In genomic region chr12:64076789-64077188, GRCm38 (mm10) we compare ENCODE assay signal across 17 mouse cellular contexts.
"Had no signal": no experiment of that assay in that cellular context is flagged by ENCODE, and none has a peak within 500 bp of the region (broad histone marks: within the 10 kb centered on the region; RNA-seq: fewer than 3 reads in every experiment).

No protein-coding gene starts in this region.

- DNase-seq: kidney, adult 9 months; kidney, postnatal 10 days; lung, adult 2 months; lung, postnatal 10 days; retina, postnatal 1 day; right cerebral cortex, postnatal 4 days; spleen, adult 18-20 months; thymus, postnatal 4 days had no signal

- H3K4me1 ChIP-seq: limb, embryonic 10.5 days; liver, embryonic 15.5 days; megakaryocyte, embryonic 14.5 days; midbrain, embryonic 15.5 days; neural tube, embryonic 12.5 days; stomach, embryonic 15.5 days had no signal

- H3K27ac ChIP-seq: limb, embryonic 10.5 days; liver, embryonic 15.5 days; macrophage; midbrain, embryonic 15.5 days; neural tube, embryonic 12.5 days; stomach, embryonic 15.5 days had no signal

- H3K27me3 ChIP-seq: liver, embryonic 15.5 days; megakaryocyte, embryonic 14.5 days; midbrain, embryonic 15.5 days; neural tube, embryonic 12.5 days; stomach, embryonic 15.5 days had no signal

- H3K9me3 ChIP-seq: limb, embryonic 10.5 days; liver, embryonic 15.5 days; midbrain, embryonic 15.5 days; neural tube, embryonic 12.5 days; stomach, embryonic 15.5 days had no signal

- H3K4me2 ChIP-seq: liver, embryonic 11.5 days; liver, embryonic 15.5 days; midbrain, embryonic 11.5 days; midbrain, embryonic 15.5 days; neural tube, embryonic 12.5 days; stomach, embryonic 15.5 days had no signal

- ATAC-seq: midbrain, embryonic 15.5 days had no signal

- H3K4me3 ChIP-seq: limb, embryonic 10.5 days; liver, embryonic 15.5 days; megakaryocyte, embryonic 14.5 days; midbrain, embryonic 15.5 days; neural tube, embryonic 12.5 days; stomach, embryonic 15.5 days had no signal

- H3K36me3 ChIP-seq: limb, embryonic 10.5 days; liver, embryonic 15.5 days; midbrain, embryonic 15.5 days; neural tube, embryonic 12.5 days; stomach, embryonic 15.5 days had no signal

- H3K9ac ChIP-seq: liver, embryonic 15.5 days; midbrain, embryonic 15.5 days; neural tube, embryonic 12.5 days; stomach, embryonic 15.5 days had no signal
